Mouse (Mus musculus): ENCODE data around the gene Ankrd22. TPM values are rescaled to one million over a fixed set of nuclear protein-coding genes. Genes with fewer than 3 reads are reported as not detected.
"Not testable (repeated sequence)": the region's sequence is repeated elsewhere in the genome, so short reads cannot be mapped to it uniquely, and the experiment has no call there.

Gene Ankrd22
- 22.2 and 24.8 TPM in 2 replicates for polyA plus RNA-seq (2012; rRNA removed)

GRCm38 (mm10) chr19:34165891-34166290, at the start of gene Ankrd22:
TSS of gene Ankrd22 (minus strand) at chr19:34166053.
- peak; percentile 27 for DNase-seq (ENCODE audit: low spot score)

GRCm38 (mm10) chr19:34214136-34214535, 48.3 kb upstream of the Ankrd22 start:
- DNase-seq (ENCODE audit: low spot score), result no peak

DNA sequence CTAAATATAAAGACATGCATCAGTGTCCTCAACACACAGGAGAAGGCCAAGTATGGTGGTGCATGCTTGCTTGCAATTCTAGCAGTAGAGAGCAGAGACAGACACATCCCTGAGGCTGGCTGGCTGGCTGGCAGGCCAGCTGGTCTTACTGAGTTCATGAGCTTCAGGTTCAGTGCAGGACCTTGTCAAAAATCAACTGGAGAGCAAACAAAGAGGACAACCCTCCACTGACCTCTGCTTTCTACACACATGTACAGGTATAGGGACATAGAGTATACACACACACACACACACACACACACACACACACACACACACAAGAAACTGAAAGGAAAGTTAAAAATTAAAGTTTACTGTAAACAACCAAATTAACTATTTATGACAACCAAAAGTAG, 47.4 kb upstream of the Ankrd22 start:
- no peak for DNase-seq (ENCODE audit: low spot score)

DNA sequence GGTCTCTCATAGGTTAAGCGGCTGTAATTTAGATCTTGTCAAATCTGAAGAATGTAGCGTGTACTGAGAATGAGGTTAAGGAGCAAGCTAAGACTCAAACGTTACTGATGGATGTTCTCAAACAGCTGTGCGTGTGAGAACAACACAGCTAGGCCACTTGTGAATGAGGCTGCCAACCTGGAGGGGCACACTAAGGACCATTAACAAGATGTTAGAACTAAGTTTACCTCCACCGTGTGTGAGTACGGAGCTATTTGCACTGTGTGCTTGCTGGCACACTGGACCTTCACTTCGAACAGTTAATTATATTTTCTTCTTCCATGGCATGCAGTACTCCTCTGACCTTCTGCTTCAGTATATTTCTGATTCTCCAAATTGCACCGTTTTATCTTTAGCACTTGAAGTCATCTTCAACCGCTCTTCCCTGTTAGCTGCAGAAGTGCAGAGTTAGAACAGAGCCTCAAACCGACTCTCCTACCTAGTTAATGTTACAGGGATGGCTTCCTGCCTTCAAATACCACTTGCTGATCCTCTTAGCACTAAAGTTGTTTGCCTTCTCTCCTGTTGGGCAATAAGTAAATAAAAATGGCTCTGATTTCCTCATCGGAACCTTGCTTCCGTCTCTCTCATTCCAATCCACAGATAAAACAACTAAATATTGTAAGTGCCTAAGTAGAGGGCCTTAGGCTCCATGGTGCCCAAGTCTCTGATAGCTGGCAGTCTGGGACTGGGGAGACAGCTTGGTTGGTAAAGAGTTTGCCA, 46.8 kb upstream of the Ankrd22 start:
- DNase-seq (ENCODE audit: low spot score), result no peak

GRCm38 (mm10) chr19:34210841-34211240, 45.0 kb upstream of the Ankrd22 start:
- DNase-seq (ENCODE audit: low spot score), result no peak

DNA sequence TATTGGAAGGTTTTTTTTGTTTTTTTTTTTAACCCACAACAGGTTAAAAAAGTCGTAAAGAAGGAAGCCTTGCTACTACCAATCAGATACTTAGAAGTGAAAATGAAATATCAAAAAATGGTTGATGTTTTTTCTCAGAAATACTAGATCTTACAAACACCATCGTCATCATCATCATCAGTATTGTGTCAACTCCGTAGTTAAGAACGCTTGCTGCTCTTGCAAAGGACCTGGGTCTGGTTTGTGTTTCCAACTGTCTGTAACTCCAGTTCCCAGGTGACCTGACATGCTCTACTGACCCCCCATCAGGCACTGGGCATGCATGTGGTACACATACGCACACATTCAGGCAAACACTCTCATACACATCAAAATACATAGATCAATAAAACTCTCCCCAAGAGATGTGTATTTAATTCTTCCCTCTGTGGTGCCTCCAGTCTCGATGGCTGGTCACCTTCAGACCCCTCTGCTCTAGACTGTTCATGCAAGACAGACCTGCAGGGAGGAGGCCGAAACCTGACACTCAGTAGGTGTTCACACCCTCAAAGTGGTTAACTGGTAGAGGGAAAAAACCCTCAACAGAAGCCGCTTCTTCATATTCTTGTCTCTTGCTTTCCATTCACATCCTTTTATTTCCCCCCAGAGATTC, 44.2 kb upstream of the Ankrd22 start:
- no peak for DNase-seq (ENCODE audit: low spot score)

DNA sequence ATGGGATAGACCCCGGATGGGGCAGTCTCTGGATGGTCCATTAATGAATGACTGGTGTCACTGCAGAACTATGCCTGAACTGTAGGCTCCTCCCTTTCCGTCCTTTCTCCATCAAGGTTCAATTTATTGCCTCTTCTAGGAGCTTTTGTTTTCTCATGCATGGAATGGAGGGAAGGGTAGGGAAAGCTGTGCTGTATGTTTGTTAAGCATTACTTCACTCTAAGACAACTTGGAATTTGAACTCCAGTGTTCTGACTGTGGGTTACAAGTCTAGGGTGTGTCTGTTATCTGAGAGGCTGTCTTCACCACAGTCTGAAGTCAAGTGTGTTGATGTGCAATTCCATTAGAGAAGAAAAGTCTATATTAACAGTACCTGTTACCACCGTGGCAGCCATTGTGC, 43.2 kb upstream of the Ankrd22 start:
- no peak for DNase-seq (ENCODE audit: low spot score)

DNA sequence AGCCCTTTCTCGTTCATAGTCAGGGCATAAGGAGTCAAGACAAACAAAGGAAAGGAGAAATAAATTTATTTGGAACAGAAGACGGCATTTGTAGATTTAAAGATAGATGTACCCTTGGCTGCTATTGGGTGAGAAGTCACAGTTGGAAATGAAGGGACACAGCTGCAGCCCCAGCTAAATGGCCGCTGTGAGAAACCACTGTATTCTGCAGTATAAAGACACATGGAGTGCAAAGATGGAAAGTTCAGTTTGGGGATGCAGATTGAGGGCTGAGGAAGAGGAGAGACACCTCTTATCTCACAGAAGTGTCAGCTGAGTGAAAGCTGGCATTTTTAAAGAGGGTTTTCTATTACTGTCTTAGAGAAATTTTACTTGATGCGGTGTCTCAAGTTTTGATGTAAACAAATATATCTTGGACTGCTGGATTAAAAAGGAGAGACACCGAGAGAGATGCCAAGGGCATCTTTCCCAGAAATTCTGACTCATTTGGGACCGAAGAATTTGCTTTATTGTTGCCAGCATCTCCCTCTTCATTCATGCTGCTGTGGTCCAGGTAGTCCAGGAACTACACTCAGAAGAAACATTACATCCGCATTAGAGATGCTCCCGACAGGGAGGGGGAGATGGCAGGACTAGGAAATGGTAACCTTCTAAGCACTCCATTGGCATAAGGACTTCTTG, 41.0 kb upstream of the Ankrd22 start:
- no peak for DNase-seq (ENCODE audit: low spot score)

GRCm38 (mm10) chr19:34206128-34206527, 40.3 kb upstream of the Ankrd22 start:
- not testable (repeated sequence) for DNase-seq (ENCODE audit: low spot score)

GRCm38 (mm10) chr19:34202668-34203067, 36.8 kb upstream of the Ankrd22 start:
- no peak for DNase-seq (ENCODE audit: low spot score)

- no peak for DNase-seq (ENCODE audit: low spot score)
These were observed 33.6 kb upstream of the Ankrd22 start for GRCm38 (mm10) chr19:34199488-34199887.

GRCm38 (mm10) chr19:34198901-34199300, 33.0 kb upstream of the Ankrd22 start:
- DNase-seq (ENCODE audit: low spot score), result no peak

GRCm38 (mm10) chr19:34198066-34198465, 32.2 kb upstream of the Ankrd22 start:
- DNase-seq (ENCODE audit: low spot score), result no peak

- DNase-seq (ENCODE audit: low spot score), result no peak
These were observed 29.2 kb upstream of the Ankrd22 start for GRCm38 (mm10) chr19:34195031-34195430.

DNA sequence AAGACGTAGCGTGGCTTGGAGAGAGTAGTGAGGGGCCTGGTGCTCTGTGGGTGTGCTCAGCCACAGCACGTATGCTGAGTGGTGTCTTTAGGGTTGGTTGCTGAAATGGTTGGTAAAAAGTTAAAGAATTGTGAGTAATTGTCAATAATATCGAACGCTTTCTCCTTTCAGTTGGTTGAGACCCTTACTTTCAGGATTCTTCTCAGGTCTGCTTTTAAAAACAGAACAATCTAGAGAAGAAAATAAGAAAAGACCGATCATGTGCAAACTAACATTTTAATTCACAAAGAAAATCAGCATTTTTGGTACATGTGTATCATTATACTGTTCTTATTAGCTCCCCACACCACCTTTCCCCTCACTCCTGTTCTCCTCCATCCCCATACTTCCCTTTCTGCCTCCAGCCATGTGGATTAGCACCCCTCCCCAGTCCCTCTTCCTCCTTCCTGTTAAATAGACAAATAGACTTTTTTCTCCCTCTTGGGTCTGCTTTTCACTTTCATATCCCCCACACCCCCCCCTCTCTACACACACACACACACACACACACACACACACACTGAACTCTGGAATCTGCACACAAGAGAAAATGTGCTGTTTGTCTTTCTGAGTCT, 28.4 kb upstream of the Ankrd22 start:
- no peak for DNase-seq (ENCODE audit: low spot score)

GRCm38 (mm10) chr19:34193683-34194082, 27.8 kb upstream of the Ankrd22 start:
- DNase-seq (ENCODE audit: low spot score), result no peak

DNA sequence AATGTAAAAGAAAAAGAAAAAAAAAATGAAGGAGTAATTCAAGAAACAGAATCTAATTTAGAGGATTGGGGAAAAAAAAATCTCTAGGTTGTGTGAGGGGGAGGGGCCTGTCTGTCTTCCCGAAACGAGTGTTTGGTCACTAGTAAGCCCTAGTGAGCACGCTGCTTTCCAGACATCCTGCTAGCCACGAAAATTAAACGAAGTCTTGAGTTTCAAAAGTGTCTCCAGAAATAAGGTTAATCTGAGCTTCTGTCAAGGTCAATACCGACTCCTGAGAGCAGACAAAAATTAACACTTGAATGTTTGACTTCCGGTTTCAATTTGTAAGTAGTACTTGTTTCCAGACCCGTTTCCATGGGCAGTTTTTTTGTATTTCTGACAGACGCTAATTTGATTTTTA, 27.3 kb upstream of the Ankrd22 start:
- no peak for DNase-seq (ENCODE audit: low spot score)

GRCm38 (mm10) chr19:34192008-34192963, 26.4 kb upstream of the Ankrd22 start, which contains the start of gene Stambpl1:
TSS of gene Stambpl1 (plus strand) at chr19:34192229.
- DNase-seq (ENCODE audit: low spot score), result peak; percentile 57

DNA sequence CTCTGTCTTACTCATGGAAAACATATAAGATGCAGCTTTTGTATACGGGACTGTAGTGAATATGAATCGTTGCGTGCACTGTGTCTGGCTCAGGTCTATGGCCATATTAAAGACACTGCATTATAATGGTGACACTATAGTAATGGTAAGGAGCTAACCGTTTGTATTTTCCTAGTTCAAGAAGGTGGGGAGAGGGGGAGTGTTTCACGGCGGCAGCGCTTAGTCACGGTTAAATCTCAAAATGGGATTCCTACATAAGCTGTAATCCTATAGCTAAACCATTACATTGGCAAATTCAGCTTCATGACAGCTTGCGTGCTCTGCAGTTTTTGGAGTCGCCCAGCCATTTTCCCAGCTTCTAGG, 25.8 kb upstream of the Ankrd22 start:
- no peak for DNase-seq (ENCODE audit: low spot score)

GRCm38 (mm10) chr19:34186845-34187244, 21.0 kb upstream of the Ankrd22 start:
- no peak for DNase-seq (ENCODE audit: low spot score)

- no peak for DNase-seq (ENCODE audit: low spot score)
These were observed 16.6 kb upstream of the Ankrd22 start for GRCm38 (mm10) chr19:34182490-34182889.
